Mouse (Mus musculus) liver, postnatal 0 days (tissue): ENCODE measurements around the gene Ntf5.

Experiments
- CTCF ChIP-seq: sonication (generic); IDR thresholded peaks from 2 replicates; pipeline ENCODE4 v1.5.1; 2016; ENCODE audit warnings: antibody characterized with exemption, low read depth
- EP300 ChIP-seq: IDR thresholded peaks from 2 replicates; pipeline ENCODE4 v1.6.1; 2016; ENCODE audit warnings: antibody characterized with exemption, low read depth, mild to moderate bottlenecking

DNA sequence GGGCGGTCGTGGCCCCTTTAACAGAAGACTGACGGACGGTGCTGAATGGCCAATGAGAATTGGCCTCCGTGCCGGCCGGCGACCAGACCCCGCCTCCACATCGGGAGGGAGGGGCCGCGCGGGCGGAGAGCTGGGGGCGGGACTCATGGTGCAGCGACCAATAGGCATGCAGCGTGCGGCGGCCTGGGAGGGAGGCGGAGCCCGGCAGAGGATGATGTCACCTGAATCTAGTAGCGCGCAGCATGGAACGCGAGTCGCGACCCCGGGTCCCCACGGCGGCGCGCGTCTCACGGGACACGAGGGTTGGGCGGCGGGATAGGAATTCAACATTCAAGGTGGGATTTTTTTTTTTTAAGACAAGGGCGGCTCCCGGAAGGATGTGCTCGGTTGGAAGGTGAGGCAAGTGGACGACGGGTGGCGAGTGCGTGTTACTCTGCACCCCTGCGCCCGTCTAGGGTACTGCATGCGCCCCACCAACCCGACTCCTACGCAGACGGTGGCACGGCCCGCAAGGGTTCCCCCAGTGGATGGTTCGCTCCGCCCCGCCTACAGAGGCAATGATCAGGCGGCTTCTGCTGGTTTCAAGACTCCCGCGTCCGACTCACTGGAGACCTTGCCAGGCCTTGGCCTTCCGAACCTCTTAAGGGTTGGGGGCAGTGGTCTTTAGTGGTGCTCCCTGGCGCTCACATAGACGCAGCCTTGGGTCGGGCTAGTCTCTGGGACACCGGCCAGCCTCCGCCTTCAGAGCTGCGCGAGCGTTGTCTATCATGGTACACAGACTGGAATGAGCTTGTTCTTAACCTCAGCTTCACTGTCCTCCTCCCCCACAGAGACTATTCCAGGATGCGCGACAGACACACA, 46.2 kb upstream of the Ntf5 start:
- TF ChIP-seq CTCF (peak; percentile 83), EP300 (no peak)
